Mouse (Mus musculus) hindbrain, postnatal 0 days (tissue): ENCODE results near the gene Btd. TPM values are rescaled to one million over a fixed set of nuclear protein-coding genes. Genes with fewer than 3 reads are reported as not detected.
A peak's percentile ranks its signal among the peaks of the same experiment; 100 is the strongest.

Source experiments
- ATAC-seq: fragments of 200-750 bp; cut with Nextera tagmentation; 2 replicates; pipeline ENCODE4 v1.8.0; 2017; ENCODE audit warnings: mild to moderate bottlenecking, moderate TSS enrichment, moderate library complexity
- DNase-seq: peaks from one replicate; pipeline ENCODE4 v3.0.0-alpha.2; 2015; ENCODE audit warnings: low spot score
- H3K27ac ChIP-seq: fragments of 300-500 bp; sonication (generic); 2 replicates; pipeline ENCODE4 v1.5.1; 2014; ENCODE audit warnings: mild to moderate bottlenecking
- H3K27me3 ChIP-seq: fragments of 300-500 bp; sonication (generic); 2 replicates; pipeline ENCODE4 v1.6.1; 2014; ENCODE audit warnings: low read length, mixed read lengths; ENCODE audit not compliant: insufficient read depth
- H3K36me3 ChIP-seq: fragments of 300-500 bp; sonication (generic); 2 replicates; pipeline ENCODE4 v1.6.1; 2014; ENCODE audit warnings: low read length, mixed read lengths; ENCODE audit not compliant: insufficient read depth
- H3K4me1 ChIP-seq: fragments of 300-500 bp; sonication (generic); 2 replicates; pipeline ENCODE4 v1.6.1; 2014; ENCODE audit warnings: antibody characterized with exemption, low read length, mixed read lengths; ENCODE audit not compliant: insufficient read depth
- H3K4me2 ChIP-seq: fragments of 300-500 bp; sonication (generic); 2 replicates; pipeline ENCODE4 v1.6.1; 2014; ENCODE audit warnings: low read depth, mild to moderate bottlenecking, low read length, moderate library complexity, mixed read lengths
- H3K4me3 ChIP-seq: fragments of 300-500 bp; sonication (generic); 2 replicates; pipeline ENCODE4 v1.5.1; 2014; ENCODE audit warnings: low read length
- H3K9ac ChIP-seq: fragments of 300-500 bp; sonication (generic); replicated peaks from 2 replicates; pipeline ENCODE4 v1.6.1; 2014; ENCODE audit warnings: mild to moderate bottlenecking, low read length, moderate library complexity, mixed read lengths
- H3K9me3 ChIP-seq: fragments of 300-500 bp; sonication (generic); 2 replicates; pipeline ENCODE4 v1.6.1; 2016; ENCODE audit warnings: low read length, mixed read lengths
- CTCF ChIP-seq: IDR thresholded peaks from 2 replicates; pipeline ENCODE4 v1.5.1; 2016; ENCODE audit warnings: antibody characterized with exemption, control low read depth, low read depth
- WGBS: fragments of 180-500 bp; shearing (Covaris S2); extraction: QIAGEN DNeasy Blood & Tissue Kit; methylation state at CpG from one replicate; pipeline ENCODE4 v1.1.7; 2014; 5-methylcytosine and 5-hydroxymethylcytosine counted together
- polyA plus RNA-seq: library from polyadenylated mRNA; unstranded; fragments of >200 nt; fragmentation: Nextera tagmentation; extraction: Ambion mirVana; gene quantifications from 2 replicates; pipeline ENCODE4 v1.2.1, GENCODE M21; 2015
- total RNA-seq: library from RNA; depleted of rRNA; stranded (reverse); fragments of >200 nt; gene quantifications from 2 replicates; pipeline ENCODE4 v1.2.3, GENCODE M21; 2014

Gene Btd
- total and polyA plus RNA-seq, 2 experiments from 2014 or later = 24.5 to 30.8 TPM

GRCm38 (mm10) chr14:31663376-31664099 lies 22.7 kb downstream of the Btd start:
- Histone ChIP-seq H3K4me3 (no peak overlapping the region), H3K36me3 (peaks cover 4% of the 10 kb centered on the region; the same call in 1 of the 2 replicates), H3K27me3 (no peaks in the 10 kb centered on the region), H3K4me1 (peaks cover 36% of the 10 kb centered on the region), H3K27ac (peak overlapping the region; percentile 99), H3K9me3 (no peaks in the 10 kb centered on the region), H3K4me2 (no peak overlapping the region), H3K9ac (no peak overlapping the region)
- TF ChIP-seq CTCF = no peak
- DNase-seq (no peak), ATAC-seq (no peak)
- WGBS = 88% methylated on average over 13 of the region's 13 CpGs

GRCm38 (mm10) chr14:31664100-31664902 lies 23.5 kb downstream of the Btd start:
- DNase-seq (peak; percentile 49), ATAC-seq (no peak)
- H3K9me3 ChIP-seq = no peaks in the 10 kb centered on the region
- WGBS = 37% methylated on average over 18 of the region's 18 CpGs
- H3K36me3 ChIP-seq = peaks cover 4% of the 10 kb centered on the region; the same call in 1 of the 2 replicates
- peak overlapping the region; percentile 99 for H3K27ac ChIP-seq
- no peak overlapping the region for H3K4me2 ChIP-seq
- no peak overlapping the region for H3K4me3 ChIP-seq
- H3K4me1 ChIP-seq = peaks cover 35% of the 10 kb centered on the region
- no peak overlapping the region for H3K9ac ChIP-seq
- no peaks in the 10 kb centered on the region for H3K27me3 ChIP-seq
- no peak for TF ChIP-seq CTCF

- DNase-seq (no peak), ATAC-seq (no peak)
- peaks cover 4% of the 10 kb centered on the region; the same call in 1 of the 2 replicates for H3K36me3 ChIP-seq
- H3K27ac ChIP-seq = peak overlapping the region; percentile 99; the same call in 1 of the 2 replicates
- no peaks in the 10 kb centered on the region for H3K27me3 ChIP-seq
- peaks cover 40% of the 10 kb centered on the region for H3K4me1 ChIP-seq
- H3K9me3 ChIP-seq = no peaks in the 10 kb centered on the region
- no peak overlapping the region for H3K4me2 ChIP-seq
- TF ChIP-seq CTCF = no peak
- no peak overlapping the region for H3K4me3 ChIP-seq
- 63% methylated on average over 12 of the region's 12 CpGs for WGBS
- H3K9ac ChIP-seq = 0 out of 2 replicates have a peak overlapping the region, but pooled peaks have one; percentile 5
Measured at GRCm38 (mm10) chr14:31664903-31665565, 24.2 kb downstream of the Btd start.

GRCm38 (mm10) chr14:31665566-31665940 lies 24.7 kb downstream of the Btd start:
- Histone ChIP-seq H3K27me3 (no peaks in the 10 kb centered on the region), H3K4me2 (no peak overlapping the region), H3K36me3 (peaks cover 4% of the 10 kb centered on the region; the same call in 1 of the 2 replicates), H3K9me3 (no peaks in the 10 kb centered on the region), H3K4me3 (no peak overlapping the region), H3K4me1 (peaks cover 40% of the 10 kb centered on the region), H3K9ac (no peak overlapping the region), H3K27ac (peak overlapping the region; percentile 99; the same call in 1 of the 2 replicates)
- DNase-seq (no peak), ATAC-seq (no peak)
- 74% methylated on average over 4 of the region's 4 CpGs for WGBS
- TF ChIP-seq CTCF = no peak

- Histone ChIP-seq H3K4me2 (no peak overlapping the region), H3K36me3 (peaks cover 4% of the 10 kb centered on the region; the same call in 1 of the 2 replicates), H3K27me3 (no peaks in the 10 kb centered on the region), H3K9ac (no peak overlapping the region), H3K27ac (no peak overlapping the region), H3K4me1 (peaks cover 36% of the 10 kb centered on the region), H3K4me3 (no peak overlapping the region), H3K9me3 (no peaks in the 10 kb centered on the region)
- DNase-seq = no peak
- no peak for TF ChIP-seq CTCF
- WGBS = 95% methylated on average over 28 of the region's 28 CpGs
- no peak for ATAC-seq
Measured at GRCm38 (mm10) chr14:31666931-31667705, 26.3 kb downstream of the Btd start.

- peaks cover 33% of the 10 kb centered on the region for H3K4me1 ChIP-seq
- no peak for TF ChIP-seq CTCF
- no peaks in the 10 kb centered on the region for H3K27me3 ChIP-seq
- no peak for DNase-seq
- no peak overlapping the region for H3K9ac ChIP-seq
- H3K4me3 ChIP-seq = no peak overlapping the region
- ATAC-seq = no peak
- H3K9me3 ChIP-seq = no peaks in the 10 kb centered on the region
- H3K27ac ChIP-seq = no peak overlapping the region
- H3K4me2 ChIP-seq = no peak overlapping the region
- 82% methylated on average over 6 of the region's 6 CpGs for WGBS
- peaks cover 4% of the 10 kb centered on the region; the same call in 1 of the 2 replicates for H3K36me3 ChIP-seq
Measured at GRCm38 (mm10) chr14:31667741-31668140, 26.9 kb downstream of the Btd start.
